ENCODE assay signal across 8 mouse cellular contexts in the genomic region with DNA sequence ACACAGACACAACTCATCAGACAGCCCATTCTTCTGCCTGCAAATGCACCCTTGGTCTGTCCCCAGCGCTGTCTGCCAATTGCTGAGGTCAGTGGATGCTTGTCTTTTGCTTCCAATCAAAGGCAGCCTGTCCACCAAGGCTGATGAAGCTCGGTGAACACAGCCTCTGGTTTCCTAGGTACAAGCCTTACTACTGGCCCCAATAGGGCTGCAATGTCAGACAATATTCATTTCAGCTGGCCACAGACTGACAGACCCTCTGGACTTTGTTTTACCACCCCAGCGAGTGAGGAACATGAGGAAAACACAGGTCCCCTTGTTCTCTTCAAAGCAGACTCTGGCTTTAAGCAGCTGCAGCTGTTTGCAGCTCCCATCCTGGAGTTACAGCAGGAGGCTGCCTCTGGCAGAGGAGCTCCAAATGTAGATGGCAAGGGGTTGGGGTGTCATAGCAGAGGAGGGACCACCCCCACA. TPM values are rescaled to one million over a fixed set of nuclear protein-coding genes. Genes with fewer than 3 reads are reported as not detected.
DNase-seq lines count a peak whose midpoint lies in the region; ATAC-seq and TF ChIP-seq lines count a peak whose summit lies in the region.

No protein-coding gene starts in this region.

- peak overlapping the region; percentile 85; the same call in 1 of the 2 replicates for H3K9ac ChIP-seq in forebrain, postnatal 0 days
- peak overlapping the region; percentile 17; the same call in 1 of the 2 replicates for H3K9ac ChIP-seq in hindbrain, embryonic 15.5 days
- H3K9ac ChIP-seq in limb, embryonic 15.5 days = no peak overlapping the region

- peaks cover 25% of the 10 kb centered on the region for H3K4me1 ChIP-seq in forebrain, postnatal 0 days (ENCODE audit: insufficient read depth)
- peaks cover 43% of the 10 kb centered on the region for H3K4me1 ChIP-seq in hindbrain, embryonic 15.5 days (replicated peaks)
- H3K4me1 ChIP-seq in limb, embryonic 15.5 days = peaks cover 36% of the 10 kb centered on the region
- peaks cover 32% of the 10 kb centered on the region for H3K4me1 ChIP-seq in olfactory bulb, adult 2 months (ENCODE audit: control insufficient read depth, insufficient read depth, low read length)

- no peaks in the 10 kb centered on the region for H3K36me3 ChIP-seq in forebrain, postnatal 0 days (ENCODE audit: insufficient read depth)
- H3K36me3 ChIP-seq in hindbrain, embryonic 15.5 days = no peaks in the 10 kb centered on the region
- H3K36me3 ChIP-seq in limb, embryonic 15.5 days = no peaks in the 10 kb centered on the region

- H3K4me2 ChIP-seq in forebrain, postnatal 0 days (ENCODE audit: low read depth) = no peak overlapping the region
- peak overlapping the region; percentile 71 for H3K4me2 ChIP-seq in hindbrain, embryonic 15.5 days
- peak overlapping the region; percentile 66; the same call in 1 of the 2 replicates for H3K4me2 ChIP-seq in limb, embryonic 15.5 days

- no peak for TF ChIP-seq CTCF in forebrain, postnatal 0 days (IDR thresholded peaks at IDR 0.05; ENCODE audit: low read depth)
- TF ChIP-seq CTCF in olfactory bulb, adult 2 months (IDR thresholded peaks at IDR 0.05; ENCODE audit: insufficient read depth, low read depth, low read length) = no peak

- TF ChIP-seq POLR2A in olfactory bulb, adult 2 months (IDR thresholded peaks at IDR 0.05; ENCODE audit: insufficient read depth, low read depth, low read length) = no peak

- peak overlapping the region; percentile 91 for H3K27ac ChIP-seq in forebrain, postnatal 0 days (ENCODE audit: low read depth, low read length)
- peak overlapping the region; percentile 96 for H3K27ac ChIP-seq in hindbrain, embryonic 15.5 days (replicated peaks)
- peak overlapping the region; percentile 94 for H3K27ac ChIP-seq in limb, embryonic 15.5 days
- H3K27ac ChIP-seq in olfactory bulb, adult 2 months (ENCODE audit: insufficient read depth, low read depth, low read length) = peak overlapping the region; percentile 82

- ATAC-seq in forebrain, postnatal 0 days = no peak
- no peak for ATAC-seq in hindbrain, embryonic 15.5 days (ENCODE audit: low FRiP score, low read depth)
- no peak for ATAC-seq in limb, embryonic 15.5 days (ENCODE audit: insufficient number of reproducible peaks, low FRiP score, low TSS enrichment, low read depth)

- peak; percentile 61 for DNase-seq in 3134 (ENCODE audit: extremely low read depth, insufficient read length, low spot score)
- peak; percentile 84 for DNase-seq in Muller cell, postnatal 12 days (ENCODE audit: inconsistent ontology term)
- peak; percentile 30 for DNase-seq in forebrain, postnatal 0 days
- DNase-seq in urinary bladder, adult 2 months (ENCODE audit: low spot score) = no peak
- DNase-seq in kidney, adult 9 months = no peak

- H3K27me3 ChIP-seq in forebrain, postnatal 0 days (ENCODE audit: insufficient read depth, low read length) = no peaks in the 10 kb centered on the region
- no peaks in the 10 kb centered on the region for H3K27me3 ChIP-seq in hindbrain, embryonic 15.5 days
- no peaks in the 10 kb centered on the region for H3K27me3 ChIP-seq in limb, embryonic 15.5 days

- 60% methylated on average over 3 of the region's 3 CpGs for WGBS in forebrain, postnatal 0 days
- 45% methylated on average over 3 of the region's 3 CpGs for WGBS in hindbrain, embryonic 15.5 days
- WGBS in limb, embryonic 15.5 days = 50% methylated on average over 3 of the region's 3 CpGs
- 17% methylated on average over 3 of the region's 3 CpGs for WGBS in olfactory bulb, adult 2 months

- no peaks in the 10 kb centered on the region for H3K9me3 ChIP-seq in forebrain, postnatal 0 days (ENCODE audit: low read length)
- no peaks in the 10 kb centered on the region for H3K9me3 ChIP-seq in hindbrain, embryonic 15.5 days
- H3K9me3 ChIP-seq in limb, embryonic 15.5 days = no peaks in the 10 kb centered on the region

- no peak overlapping the region; the same call in 1 of the 2 replicates for H3K4me3 ChIP-seq in forebrain, postnatal 0 days (ENCODE audit: low read depth, low read length)
- H3K4me3 ChIP-seq in hindbrain, embryonic 15.5 days = no peak overlapping the region
- H3K4me3 ChIP-seq in limb, embryonic 15.5 days = 0 out of 2 replicates have a peak overlapping the region, but pooled peaks have one; percentile 62
- no peak overlapping the region for H3K4me3 ChIP-seq in olfactory bulb, adult 2 months (ENCODE audit: insufficient read depth, low read depth, low read length)

RNA-seq across cellular contexts. Expression of a gene that starts 1.3 kb away (rescaled TPM):
- total RNA-seq in forebrain, postnatal 0 days (2014; rRNA removed) = 103 and 116 TPM in 2 replicates
- polyA plus RNA-seq in forebrain, postnatal 0 days (2015; fragmentation: Nextera tagmentation; extraction: Ambion mirVana) = 14.3 and 23.2 TPM in 2 replicates
- polyA plus RNA-seq in hindbrain, embryonic 15.5 days (2015; fragmentation: Nextera tagmentation; extraction: Ambion mirVana) = 30.2 and 32.3 TPM in 2 replicates
- polyA plus RNA-seq in limb, embryonic 15.5 days (2015; fragmentation: Nextera tagmentation; extraction: Ambion mirVana) = 12.9 and 13.8 TPM in 2 replicates
- polyA plus RNA-seq in olfactory bulb, adult 2 months (2012; ENCODE audit: insufficient read depth, insufficient read length, low replicate concordance, missing spikeins) = not detected in 2 replicates
- polyA plus RNA-seq in urinary bladder, adult 2 months (2012; rRNA removed) = 38.9 and 40.9 TPM in 2 replicates

RNA-seq across cellular contexts. Expression of a gene that starts 12.6 kb away (rescaled TPM):
- total RNA-seq in forebrain, postnatal 0 days (2014; rRNA removed) = 47.6 and 54.4 TPM in 2 replicates
- polyA plus RNA-seq in forebrain, postnatal 0 days (2015; fragmentation: Nextera tagmentation; extraction: Ambion mirVana) = 32.3 and 40.2 TPM in 2 replicates
- polyA plus RNA-seq in hindbrain, embryonic 15.5 days (2015; fragmentation: Nextera tagmentation; extraction: Ambion mirVana) = 49.3 and 51.3 TPM in 2 replicates
- 57.1 and 61.7 TPM in 2 replicates for polyA plus RNA-seq in limb, embryonic 15.5 days (2015; fragmentation: Nextera tagmentation; extraction: Ambion mirVana)
- polyA plus RNA-seq in olfactory bulb, adult 2 months (2012; ENCODE audit: insufficient read depth, insufficient read length, low replicate concordance, missing spikeins) = not detected in 2 replicates
- 69.1 and 82.7 TPM in 2 replicates for polyA plus RNA-seq in urinary bladder, adult 2 months (2012; rRNA removed)

RNA-seq across cellular contexts. Expression of a gene that starts 36.8 kb away (rescaled TPM):
- total RNA-seq in forebrain, postnatal 0 days (2014; rRNA removed) = 60.4 and 60.5 TPM in 2 replicates
- 46.7 and 54.3 TPM in 2 replicates for polyA plus RNA-seq in forebrain, postnatal 0 days (2015; fragmentation: Nextera tagmentation; extraction: Ambion mirVana)
- polyA plus RNA-seq in hindbrain, embryonic 15.5 days (2015; fragmentation: Nextera tagmentation; extraction: Ambion mirVana) = 53.0 and 56.6 TPM in 2 replicates
- polyA plus RNA-seq in limb, embryonic 15.5 days (2015; fragmentation: Nextera tagmentation; extraction: Ambion mirVana) = 25.4 and 26.3 TPM in 2 replicates
- polyA plus RNA-seq in olfactory bulb, adult 2 months (2012; ENCODE audit: insufficient read depth, insufficient read length, low replicate concordance, missing spikeins) = not detected in 2 replicates
- 23.9 and 26.8 TPM in 2 replicates for polyA plus RNA-seq in urinary bladder, adult 2 months (2012; rRNA removed)

Comparison
In these comparisons a context has a peak if more than half of its experiments do, and no peak if none do; other contexts are left out.
1. DNase-seq: peak in 3134 (single experiment), Muller cell, postnatal 12 days (single experiment) and forebrain, postnatal 0 days (single experiment); none in urinary bladder, adult 2 months (single experiment) and kidney, adult 9 months (single experiment).
2. RNA of a gene that starts 12.6 kb away (polyA plus RNA-seq): 69.1 to 82.7 TPM in urinary bladder, adult 2 months, 57.1 to 61.7 TPM in limb, embryonic 15.5 days, 49.3 to 51.3 TPM in hindbrain, embryonic 15.5 days and 32.3 to 40.2 TPM in forebrain, postnatal 0 days; not detected in olfactory bulb, adult 2 months; every median in the first group is over 10 times any median in the second.
3. RNA of a gene that starts 36.8 kb away (polyA plus RNA-seq): 53.0 to 56.6 TPM in hindbrain, embryonic 15.5 days, 46.7 to 54.3 TPM in forebrain, postnatal 0 days, 23.9 to 26.8 TPM in urinary bladder, adult 2 months and 25.4 to 26.3 TPM in limb, embryonic 15.5 days; not detected in olfactory bulb, adult 2 months; every median in the first group is over 10 times any median in the second.
4. Peak in every context shown above with its lines, with median percentiles within 50 percentile points of each other: H3K27ac ChIP-seq.